Mouse (Mus musculus) heart, embryonic 14.5 days (tissue): ENCODE data around the gene Bloc1s3. TPM values are rescaled to one million over a fixed set of nuclear protein-coding genes. Genes with fewer than 3 reads are reported as not detected.

Experiments used
- polyA plus RNA-seq: library from polyadenylated mRNA; unstranded; fragments of >200 nt; fragmentation: Nextera tagmentation; extraction: Ambion mirVana; gene quantifications from 2 replicates; pipeline ENCODE4 v1.2.1, GENCODE M21; 2014

The Bloc1s3 gene
- polyA plus RNA-seq, 1 experiment from 2014 or later = 1.7 TPM

Other genes starting within 250 kb of the Bloc1s3 start
- 66.1 and 68.9 TPM in 2 replicates for gene Vasp, start 236.6 kb downstream of the Bloc1s3 start, polyA plus RNA-seq
- gene Ppm1n, start 228.3 kb downstream of the Bloc1s3 start, polyA plus RNA-seq = 0.20 TPM in 1 of 2 replicates, not detected in the other
- gene Rtn2, start 225.7 kb downstream of the Bloc1s3 start, polyA plus RNA-seq = 39.2 and 43.6 TPM in 2 replicates
- 0.22 TPM in 1 of 2 replicates, not detected in the other for gene Fosb, start 198.3 kb downstream of the Bloc1s3 start, polyA plus RNA-seq
- gene Ercc1, start 163.6 kb downstream of the Bloc1s3 start, polyA plus RNA-seq = 60.0 and 68.7 TPM in 2 replicates
- gene Cd3eap, start 148.9 kb downstream of the Bloc1s3 start, polyA plus RNA-seq = 12.7 and 15.7 TPM in 2 replicates
- gene Ppp1r13l, start 148.6 kb downstream of the Bloc1s3 start, polyA plus RNA-seq = 15.2 and 15.4 TPM in 2 replicates
- 4.8 and 6.6 TPM in 2 replicates for gene Ercc2, start 126.4 kb downstream of the Bloc1s3 start, polyA plus RNA-seq
- 1.8 and 1.9 TPM in 2 replicates for gene Klc3, start 104.3 kb downstream of the Bloc1s3 start, polyA plus RNA-seq
- gene Ckm, start 103.6 kb downstream of the Bloc1s3 start, polyA plus RNA-seq = 910 and 1,062 TPM in 2 replicates
- gene Mark4, start 49.5 kb downstream of the Bloc1s3 start, polyA plus RNA-seq = 9.3 and 10.5 TPM in 2 replicates
- 1.3 and 1.8 TPM in 2 replicates for gene Exoc3l2, start 45.0 kb downstream of the Bloc1s3 start, polyA plus RNA-seq
- 87.3 and 92.9 TPM in 2 replicates for gene Trappc6a, start within 50 bp of the Bloc1s3 start, polyA plus RNA-seq
- gene Nkpd1, start 9.5 kb upstream of the Bloc1s3 start, polyA plus RNA-seq = not detected in 2 replicates
- gene Ppp1r37, start 54.7 kb upstream of the Bloc1s3 start, polyA plus RNA-seq = 2.9 and 5.3 TPM in 2 replicates
- gene Zfp296, start 68.9 kb upstream of the Bloc1s3 start, polyA plus RNA-seq = 0.13 and 0.38 TPM in 2 replicates
- gene Gemin7, start 69.2 kb upstream of the Bloc1s3 start, polyA plus RNA-seq = 140 and 144 TPM in 2 replicates
- 26.6 and 29.2 TPM in 2 replicates for gene Clasrp, start 96.1 kb upstream of the Bloc1s3 start, polyA plus RNA-seq
- gene Relb, start 121.1 kb upstream of the Bloc1s3 start, polyA plus RNA-seq = 4.8 and 6.1 TPM in 2 replicates
- gene Clptm1, start 156.7 kb upstream of the Bloc1s3 start, polyA plus RNA-seq = 87.6 and 98.6 TPM in 2 replicates
- gene Apoc2, start 169.6 kb upstream of the Bloc1s3 start, polyA plus RNA-seq = 0.57 and 2.2 TPM in 2 replicates
- gene Gm44805, start 173.1 kb upstream of the Bloc1s3 start, polyA plus RNA-seq = not detected in 2 replicates
- 0.31 TPM in 1 of 2 replicates, not detected in the other for gene Apoc4, start 173.1 kb upstream of the Bloc1s3 start, polyA plus RNA-seq
- 14.3 and 14.6 TPM in 2 replicates for gene Apoc1, start 184.3 kb upstream of the Bloc1s3 start, polyA plus RNA-seq
- 644 and 695 TPM in 2 replicates for gene Apoe, start 190.8 kb upstream of the Bloc1s3 start, polyA plus RNA-seq
- 130 and 135 TPM in 2 replicates for gene Tomm40, start 207.1 kb upstream of the Bloc1s3 start, polyA plus RNA-seq
- 63.4 and 68.4 TPM in 2 replicates for gene Nectin2, start 242.1 kb upstream of the Bloc1s3 start, polyA plus RNA-seq